Mouse (Mus musculus) embryonic facial prominence, embryonic 11.5 days (tissue): Measurements from ENCODE around the gene Guca2a. TPM values are rescaled to one million over a fixed set of nuclear protein-coding genes. Genes with fewer than 3 reads are reported as not detected.
A peak's percentile ranks its signal among the peaks of the same experiment; 100 is the strongest.

Experiments
- ATAC-seq: fragments of 200-750 bp; cut with Nextera tagmentation; replicated peaks from 2 replicates; pipeline ENCODE4 v1.8.0; 2017; ENCODE audit warnings: low read depth; ENCODE audit not compliant: insufficient number of reproducible peaks, low FRiP score, low TSS enrichment
- DNase-seq: peaks from one replicate; pipeline ENCODE4 v3.0.0-alpha.2; 2015; ENCODE audit warnings: low spot score
- H3K27ac ChIP-seq: fragments of 300-500 bp; sonication (generic); replicated peaks from 2 replicates; pipeline ENCODE4 v1.5.1; 2014; ENCODE audit warnings: mild to moderate bottlenecking, low read depth, low read length, control low read depth
- H3K27me3 ChIP-seq: fragments of 300-500 bp; sonication (generic); 2 replicates; pipeline ENCODE4 v1.6.1; 2014; ENCODE audit warnings: mild to moderate bottlenecking, low read length, moderate library complexity, mixed read lengths; ENCODE audit not compliant: control insufficient read depth, insufficient read depth
- H3K36me3 ChIP-seq: fragments of 300-500 bp; sonication (generic); replicated peaks from 2 replicates; pipeline ENCODE4 v1.6.1; 2014; ENCODE audit warnings: low read depth, mild to moderate bottlenecking, low read length, moderate library complexity, mixed read lengths; ENCODE audit not compliant: control insufficient read depth, insufficient read depth
- H3K4me1 ChIP-seq: fragments of 300-500 bp; sonication (generic); 2 replicates; pipeline ENCODE4 v1.6.1; 2014; ENCODE audit warnings: low read length, mixed read lengths; ENCODE audit not compliant: control insufficient read depth, insufficient read depth
- H3K4me2 ChIP-seq: fragments of 300-500 bp; sonication (generic); 2 replicates; pipeline ENCODE4 v1.6.1; 2014; ENCODE audit warnings: low read depth, mild to moderate bottlenecking, control low read depth, low read length, moderate library complexity
- H3K4me3 ChIP-seq: fragments of 300-500 bp; sonication (generic); 2 replicates; pipeline ENCODE4 v1.5.1; 2014; ENCODE audit warnings: low read depth, low read length, control low read depth
- H3K9ac ChIP-seq: fragments of 300-500 bp; sonication (generic); replicated peaks from 2 replicates; pipeline ENCODE4 v1.6.1; 2014; ENCODE audit warnings: mild to moderate bottlenecking, control low read depth, low read length
- H3K9me3 ChIP-seq: fragments of 300-500 bp; sonication (generic); replicated peaks from 2 replicates; pipeline ENCODE4 v1.6.1; 2016; ENCODE audit warnings: mild to moderate bottlenecking, low read length, inconsistent platforms, mixed read lengths; ENCODE audit not compliant: control insufficient read depth
- WGBS: fragments of 180-500 bp; shearing (Covaris S2); extraction: QIAGEN DNeasy Blood & Tissue Kit; methylation state at CpG from one replicate; pipeline ENCODE4 v1.1.7; 2014; 5-methylcytosine and 5-hydroxymethylcytosine counted together
- polyA plus RNA-seq: library from polyadenylated mRNA; unstranded; fragments of >200 nt; fragmentation: Nextera tagmentation; extraction: Ambion mirVana; gene quantifications from 2 replicates; pipeline ENCODE4 v1.2.1, GENCODE M21; 2014

The Guca2a gene
- polyA plus RNA-seq, 1 experiment from 2014 or later = not detected

DNA sequence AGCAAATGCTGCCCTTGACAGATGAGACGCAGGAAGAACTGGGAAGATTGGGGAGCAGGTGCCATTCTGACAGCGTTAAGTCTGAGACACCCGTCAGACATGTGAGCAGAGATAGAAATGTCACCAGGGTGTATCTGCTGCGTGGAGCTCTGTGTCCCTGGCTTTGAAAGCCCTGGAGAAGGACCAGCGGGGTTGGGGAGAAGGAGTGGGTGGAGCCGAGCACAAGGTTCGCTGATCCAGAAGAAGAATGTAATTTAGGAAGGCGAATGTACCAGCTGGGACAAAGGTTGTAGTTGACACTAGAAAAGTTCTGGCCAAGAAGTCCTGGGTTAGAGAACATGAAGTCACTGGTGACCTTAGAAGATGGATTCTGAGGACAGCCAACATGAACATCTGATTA is 28.6 kb downstream of the Guca2a start:
- H3K9me3 ChIP-seq = no peaks in the 10 kb centered on the region
- H3K27ac ChIP-seq = no peak overlapping the region
- ATAC-seq = no peak
- DNase-seq = no peak
- no peaks in the 10 kb centered on the region for H3K36me3 ChIP-seq
- no peak overlapping the region for H3K4me2 ChIP-seq
- H3K4me1 ChIP-seq = no peaks in the 10 kb centered on the region
- 54% methylated on average over 8 of the region's 8 CpGs for WGBS
- H3K27me3 ChIP-seq = no peaks in the 10 kb centered on the region
- no peak overlapping the region for H3K4me3 ChIP-seq
- H3K9ac ChIP-seq = no peak overlapping the region

DNA sequence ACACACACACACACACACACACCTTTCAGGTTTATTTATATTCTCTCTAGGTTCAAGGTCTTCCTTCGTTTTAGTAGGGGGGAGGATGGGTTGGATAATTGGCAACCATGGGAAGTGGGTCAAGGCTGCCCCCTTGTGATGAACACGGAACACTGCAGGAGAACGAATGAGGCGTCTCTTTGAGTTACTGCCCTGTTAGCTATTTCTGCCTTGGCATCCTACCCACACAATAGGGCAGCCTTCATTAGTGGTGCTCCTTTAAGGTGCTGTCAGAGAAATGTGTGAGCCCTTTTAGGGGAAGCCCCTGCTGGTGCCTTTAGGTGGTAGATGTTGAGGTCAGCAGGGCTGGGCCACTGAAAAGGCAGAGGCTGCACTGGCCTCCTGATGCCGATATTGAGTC is 29.9 kb downstream of the Guca2a start:
- H3K9me3 ChIP-seq = no peaks in the 10 kb centered on the region
- no peak overlapping the region for H3K9ac ChIP-seq
- no peak overlapping the region for H3K4me3 ChIP-seq
- no peak overlapping the region for H3K27ac ChIP-seq
- H3K36me3 ChIP-seq = no peaks in the 10 kb centered on the region
- no peaks in the 10 kb centered on the region for H3K27me3 ChIP-seq
- WGBS = 23% methylated on average over 5 of the region's 5 CpGs
- no peak overlapping the region for H3K4me2 ChIP-seq
- peak; percentile 59 for DNase-seq
- ATAC-seq = no peak
- H3K4me1 ChIP-seq = no peaks in the 10 kb centered on the region

DNA sequence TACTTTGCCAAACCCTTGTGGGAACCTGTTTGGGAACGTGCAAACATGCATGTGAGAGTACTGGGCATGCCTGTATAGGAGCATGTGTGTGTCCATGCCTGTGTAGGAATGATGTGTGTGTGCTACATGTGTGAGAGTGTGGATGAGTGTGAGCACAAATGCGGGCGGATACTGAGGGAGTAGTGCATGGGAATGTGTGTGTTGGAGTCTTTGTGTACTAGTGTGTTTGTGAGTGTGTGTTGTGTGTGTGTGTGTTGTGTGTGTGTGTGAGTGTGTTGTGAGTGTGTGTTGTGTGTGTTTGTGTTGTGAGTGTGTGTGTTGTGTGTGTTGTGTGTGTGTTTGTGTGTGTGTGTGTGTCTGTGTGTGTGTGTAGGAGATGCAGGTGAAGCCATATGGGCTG is 30.7 kb downstream of the Guca2a start:
- ATAC-seq (no peak), DNase-seq (no peak)
- WGBS = 84% methylated on average over 3 of the region's 3 CpGs
- H3K4me2 ChIP-seq = no peak overlapping the region
- H3K27me3 ChIP-seq = no peaks in the 10 kb centered on the region
- H3K27ac ChIP-seq = no peak overlapping the region
- no peaks in the 10 kb centered on the region for H3K9me3 ChIP-seq
- no peak overlapping the region for H3K9ac ChIP-seq
- H3K4me1 ChIP-seq = no peaks in the 10 kb centered on the region
- no peaks in the 10 kb centered on the region for H3K36me3 ChIP-seq
- no peak overlapping the region for H3K4me3 ChIP-seq

DNA sequence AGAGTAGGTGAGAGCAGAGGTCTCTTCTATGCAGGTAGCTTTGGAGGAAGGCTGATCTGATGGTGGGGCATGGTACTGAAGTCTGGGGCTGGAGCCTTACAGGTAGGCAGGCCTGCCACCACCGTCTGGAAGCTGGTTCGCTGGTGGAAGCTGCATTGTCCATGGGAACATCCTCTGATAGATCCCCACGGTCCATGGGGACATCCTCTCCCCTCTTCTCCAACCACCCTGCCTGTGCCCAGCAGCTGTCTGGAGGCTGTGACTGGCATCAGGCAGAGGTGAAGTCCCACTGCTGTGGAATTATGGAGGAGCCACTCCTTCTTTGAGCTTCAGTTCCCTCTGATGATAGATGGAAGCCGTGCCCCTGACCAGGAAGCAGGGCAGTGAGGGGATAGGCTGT is 31.1 kb downstream of the Guca2a start:
- Histone ChIP-seq H3K27ac (no peak overlapping the region), H3K9ac (no peak overlapping the region), H3K36me3 (no peaks in the 10 kb centered on the region), H3K4me2 (no peak overlapping the region), H3K4me1 (no peaks in the 10 kb centered on the region), H3K9me3 (no peaks in the 10 kb centered on the region), H3K27me3 (no peaks in the 10 kb centered on the region), H3K4me3 (no peak overlapping the region)
- no peak for DNase-seq
- no peak for ATAC-seq
- WGBS = 70% methylated on average over 4 of the region's 4 CpGs

DNA sequence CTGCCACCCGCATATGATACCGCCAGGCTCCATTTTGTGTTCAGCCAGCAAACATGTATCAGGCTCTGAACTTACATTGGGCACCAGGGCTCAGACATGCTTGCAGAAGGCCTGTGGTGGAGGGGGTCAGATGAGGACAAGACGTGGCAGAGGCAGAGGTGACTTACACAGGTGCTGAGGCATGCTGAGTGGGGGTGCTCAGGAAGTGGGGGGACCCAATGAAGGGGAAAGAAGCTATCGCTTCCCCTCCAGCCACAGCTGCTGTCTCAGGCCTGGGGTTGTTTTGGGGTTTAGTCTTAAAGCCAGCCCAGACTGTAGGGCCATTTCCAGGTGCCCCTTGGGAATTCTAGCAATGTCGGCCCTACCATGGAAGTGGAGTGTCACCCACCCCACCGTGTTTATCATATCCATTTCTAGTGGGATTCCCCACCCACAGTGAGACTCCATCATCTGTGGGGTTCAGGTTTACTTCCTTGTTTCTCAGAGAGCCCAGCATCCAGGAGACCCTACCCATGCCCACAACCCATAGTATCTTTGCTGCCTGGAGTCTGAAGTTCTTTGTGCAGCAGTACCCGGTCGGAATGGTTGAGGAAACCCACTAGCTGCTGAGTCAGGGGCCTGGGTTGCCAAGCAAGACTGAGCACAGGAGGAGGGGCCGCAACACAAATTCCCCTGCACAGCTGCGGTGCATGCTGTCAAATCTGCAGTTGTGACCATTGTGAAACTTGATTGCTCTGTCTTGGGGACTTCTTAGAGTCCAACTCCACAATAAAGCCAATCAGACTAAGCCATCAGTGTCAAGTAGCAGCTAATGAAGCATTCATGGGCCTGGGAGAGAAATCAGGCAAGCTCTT is 32.1 kb downstream of the Guca2a start:
- no peaks in the 10 kb centered on the region for H3K4me1 ChIP-seq
- no peak overlapping the region for H3K4me3 ChIP-seq
- DNase-seq = no peak
- ATAC-seq = no peak
- H3K36me3 ChIP-seq = no peaks in the 10 kb centered on the region
- no peaks in the 10 kb centered on the region for H3K9me3 ChIP-seq
- WGBS = 67% methylated on average over 10 of the region's 10 CpGs
- H3K4me2 ChIP-seq = no peak overlapping the region
- no peak overlapping the region for H3K9ac ChIP-seq
- no peak overlapping the region for H3K27ac ChIP-seq
- H3K27me3 ChIP-seq = no peaks in the 10 kb centered on the region

DNA sequence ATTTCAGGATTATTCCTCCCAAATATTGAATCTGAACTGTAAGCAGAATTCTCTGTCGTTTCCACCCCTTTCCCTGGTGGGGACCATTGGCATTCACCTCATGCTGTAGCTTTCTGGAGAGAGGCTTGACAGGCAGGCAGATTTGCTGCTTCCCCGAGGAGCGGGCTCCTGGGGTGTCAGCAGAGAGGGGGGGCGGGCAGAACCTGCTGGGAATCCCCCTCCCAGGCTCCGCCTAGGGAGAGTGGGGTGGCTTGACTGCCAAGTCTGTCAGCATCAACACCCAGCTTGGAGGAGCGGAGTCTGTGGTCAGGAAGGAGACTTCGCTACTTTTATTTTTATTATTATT is 32.7 kb downstream of the Guca2a start:
- Histone ChIP-seq H3K4me3 (no peak overlapping the region), H3K27ac (no peak overlapping the region), H3K27me3 (no peaks in the 10 kb centered on the region), H3K4me1 (no peaks in the 10 kb centered on the region), H3K9me3 (no peaks in the 10 kb centered on the region), H3K4me2 (no peak overlapping the region), H3K9ac (no peak overlapping the region), H3K36me3 (no peaks in the 10 kb centered on the region)
- ATAC-seq (no peak), DNase-seq (no peak)
- WGBS = 46% methylated on average over 7 of the region's 7 CpGs

DNA sequence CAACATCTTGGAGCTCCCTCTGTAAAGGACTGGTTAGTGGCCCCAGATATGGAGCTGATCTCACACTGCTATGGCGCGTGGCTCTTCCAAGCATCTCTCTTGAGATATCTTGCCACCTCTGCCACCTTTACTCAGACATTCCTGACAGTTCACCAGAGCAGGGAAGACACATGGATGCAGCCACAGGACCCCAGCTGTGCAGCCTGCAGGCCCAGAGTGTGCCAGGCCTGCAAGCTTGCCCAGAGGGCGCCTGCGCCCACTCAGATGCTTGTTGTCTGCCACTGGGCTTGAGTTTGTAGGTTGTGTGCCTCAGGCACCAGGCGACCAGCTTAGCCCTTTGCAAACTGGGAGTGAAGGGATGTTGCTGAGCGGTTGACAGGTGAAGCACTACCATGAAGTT is 33.2 kb downstream of the Guca2a start:
- H3K9ac ChIP-seq = no peak overlapping the region
- H3K36me3 ChIP-seq = no peaks in the 10 kb centered on the region
- H3K27me3 ChIP-seq = no peaks in the 10 kb centered on the region
- H3K9me3 ChIP-seq = no peaks in the 10 kb centered on the region
- ATAC-seq (no peak), DNase-seq (no peak)
- no peak overlapping the region for H3K4me3 ChIP-seq
- WGBS = 88% methylated on average over 6 of the region's 6 CpGs
- H3K4me2 ChIP-seq = no peak overlapping the region
- no peaks in the 10 kb centered on the region for H3K4me1 ChIP-seq
- H3K27ac ChIP-seq = no peak overlapping the region

DNA sequence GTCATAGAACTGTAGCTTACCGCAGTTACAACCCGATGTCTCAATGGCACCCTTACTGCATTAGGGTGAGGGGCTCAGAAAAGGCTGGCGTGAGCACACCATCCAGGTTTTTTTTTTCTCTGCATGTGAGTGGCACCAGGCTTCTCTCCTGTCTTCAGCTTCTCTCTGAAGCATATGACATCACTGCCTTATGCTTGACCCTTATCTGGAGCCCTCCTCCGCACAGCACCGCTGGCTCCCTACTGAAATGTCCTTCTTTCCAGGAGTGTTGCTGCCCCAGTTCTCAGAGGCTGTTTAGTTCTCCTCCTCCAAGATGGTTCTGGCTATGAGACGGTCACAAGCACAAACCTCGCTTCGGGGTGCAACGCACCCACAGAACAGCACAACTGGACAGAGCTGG is 33.7 kb downstream of the Guca2a start:
- ATAC-seq (no peak), DNase-seq (no peak)
- H3K4me3 ChIP-seq = no peak overlapping the region
- no peak overlapping the region for H3K27ac ChIP-seq
- no peaks in the 10 kb centered on the region for H3K4me1 ChIP-seq
- 92% methylated on average over 9 of the region's 9 CpGs for WGBS
- H3K9ac ChIP-seq = no peak overlapping the region
- no peaks in the 10 kb centered on the region for H3K27me3 ChIP-seq
- H3K9me3 ChIP-seq = no peaks in the 10 kb centered on the region
- H3K4me2 ChIP-seq = no peak overlapping the region
- no peaks in the 10 kb centered on the region for H3K36me3 ChIP-seq
